Mouse (Mus musculus) intestine, embryonic 16.5 days (tissue): ENCODE measurements at regions not wholly inside any gene's neighbourhood (a gene's known extent, or its start where the extent isn't known, plus 50 kb on each side); places are given as distances from the start of the nearest gene placed in this dataset.

ENCODE experiments used
- ATAC-seq: fragments of 200-750 bp; cut with Nextera tagmentation; 2 replicates; pipeline ENCODE4 v1.8.0; 2017; ENCODE audit warnings: moderate TSS enrichment, moderate library complexity
- H3K27ac ChIP-seq: fragments of 300-500 bp; sonication (generic); 2 replicates; pipeline ENCODE4 v1.5.1; 2014; ENCODE audit warnings: mild to moderate bottlenecking, low read length
- H3K27me3 ChIP-seq: fragments of 300-500 bp; sonication (generic); replicated peaks from 2 replicates; pipeline ENCODE4 v1.6.1; 2014; ENCODE audit warnings: low read length, control low read depth, mixed read lengths; ENCODE audit not compliant: control insufficient read depth, insufficient read depth
- H3K36me3 ChIP-seq: fragments of 300-500 bp; sonication (generic); 2 replicates; pipeline ENCODE4 v1.6.1; 2014; ENCODE audit warnings: low read length, control low read depth; ENCODE audit not compliant: control insufficient read depth, insufficient read depth
- H3K4me1 ChIP-seq: fragments of 300-500 bp; sonication (generic); 2 replicates; pipeline ENCODE4 v1.6.1; 2014; ENCODE audit warnings: low read length, control low read depth, mixed read lengths; ENCODE audit not compliant: control insufficient read depth, insufficient read depth
- H3K4me2 ChIP-seq: fragments of 300-500 bp; sonication (generic); 2 replicates; pipeline ENCODE4 v1.6.1; 2014; ENCODE audit warnings: low read depth, low read length, control low read depth
- H3K4me3 ChIP-seq: fragments of 300-500 bp; sonication (generic); 2 replicates; pipeline ENCODE4 v1.5.1; 2014; ENCODE audit warnings: mild to moderate bottlenecking, low read length
- H3K9ac ChIP-seq: fragments of 300-500 bp; sonication (generic); 2 replicates; pipeline ENCODE4 v1.6.1; 2014; ENCODE audit warnings: low read depth, low read length
- H3K9me3 ChIP-seq: fragments of 300-500 bp; sonication (generic); 2 replicates; pipeline ENCODE4 v1.6.1; 2016; ENCODE audit warnings: low read length, control low read depth; ENCODE audit not compliant: control insufficient read depth
- WGBS: fragments of 180-500 bp; shearing (Covaris S2); extraction: QIAGEN DNeasy Blood & Tissue Kit; methylation state at CpG from one replicate; pipeline ENCODE4 v1.1.7; 2014; 5-methylcytosine and 5-hydroxymethylcytosine counted together

DNA sequence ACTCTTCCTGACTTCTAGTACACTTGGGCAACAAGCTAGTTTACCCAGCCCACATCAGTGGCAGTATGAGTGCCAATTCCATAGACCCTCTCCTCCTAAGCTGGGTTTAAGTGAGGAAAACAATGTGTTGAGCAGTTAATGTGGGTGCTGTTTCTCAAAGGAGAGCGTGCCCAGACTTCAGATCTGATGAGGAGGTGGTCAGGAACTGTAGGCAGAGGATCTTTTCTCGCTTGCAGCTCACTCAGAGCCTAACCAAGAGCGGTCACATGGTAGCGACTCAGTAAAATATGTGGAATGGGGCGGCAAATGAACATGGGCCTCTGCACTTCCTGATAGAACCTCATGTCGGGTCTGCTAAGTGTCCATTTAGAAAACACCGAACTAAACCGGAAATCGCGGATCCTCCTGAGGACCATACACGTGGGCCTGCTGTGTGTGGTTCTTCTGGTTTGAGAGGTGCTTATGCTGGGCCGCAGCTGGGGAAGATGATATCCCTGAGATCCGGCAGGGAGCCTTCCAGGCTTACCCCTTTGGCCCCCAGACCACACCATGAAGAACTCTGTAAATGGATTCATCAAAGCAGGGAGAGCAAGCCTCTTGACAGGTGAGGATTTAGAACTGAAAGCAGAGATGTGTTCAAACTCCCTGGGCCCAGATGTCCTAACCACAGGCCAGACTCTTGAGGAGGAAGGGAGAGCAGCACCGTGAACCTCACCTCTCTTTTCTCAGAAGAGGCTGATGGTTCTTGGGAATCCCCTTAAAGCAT, 153.1 kb downstream of the Zfp36l1 start:
- Histone ChIP-seq H3K4me3 (no peak overlapping the region), H3K27ac (no peak overlapping the region), H3K36me3 (no peaks in the 10 kb centered on the region), H3K27me3 (no peaks in the 10 kb centered on the region), H3K9me3 (no peaks in the 10 kb centered on the region), H3K9ac (no peak overlapping the region), H3K4me2 (no peak overlapping the region), H3K4me1 (peaks cover 13% of the 10 kb centered on the region)
- no peak for ATAC-seq
- 85% methylated on average over 14 of the region's 14 CpGs for WGBS

DNA sequence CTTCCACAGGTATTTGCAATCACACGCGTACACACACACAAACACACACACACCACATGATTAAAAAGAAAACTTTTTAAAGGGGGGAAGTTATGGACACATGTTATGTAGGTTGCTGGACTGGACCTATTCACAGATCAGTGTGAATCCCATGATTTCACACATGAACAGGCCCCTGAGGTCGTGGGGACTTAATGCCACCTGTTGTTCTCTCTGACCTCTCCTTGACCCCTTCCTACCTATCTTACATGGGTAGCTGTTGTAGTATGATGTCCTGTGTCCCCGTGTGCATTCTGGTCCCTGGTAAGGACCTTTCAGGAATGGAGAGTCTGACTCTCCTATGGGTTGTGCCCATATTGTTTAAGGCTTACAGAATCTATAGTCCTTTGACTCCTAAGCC, 155.6 kb downstream of the Zfp36l1 start:
- Histone ChIP-seq H3K9ac (no peak overlapping the region), H3K36me3 (no peaks in the 10 kb centered on the region), H3K4me3 (no peak overlapping the region), H3K4me1 (no peaks in the 10 kb centered on the region), H3K27ac (0 out of 2 replicates have a peak overlapping the region, but pooled peaks have one; percentile 9), H3K27me3 (no peaks in the 10 kb centered on the region), H3K4me2 (no peak overlapping the region), H3K9me3 (no peaks in the 10 kb centered on the region)
- no peak for ATAC-seq
- WGBS: 77% methylated on average over 4 of the region's 4 CpGs

DNA sequence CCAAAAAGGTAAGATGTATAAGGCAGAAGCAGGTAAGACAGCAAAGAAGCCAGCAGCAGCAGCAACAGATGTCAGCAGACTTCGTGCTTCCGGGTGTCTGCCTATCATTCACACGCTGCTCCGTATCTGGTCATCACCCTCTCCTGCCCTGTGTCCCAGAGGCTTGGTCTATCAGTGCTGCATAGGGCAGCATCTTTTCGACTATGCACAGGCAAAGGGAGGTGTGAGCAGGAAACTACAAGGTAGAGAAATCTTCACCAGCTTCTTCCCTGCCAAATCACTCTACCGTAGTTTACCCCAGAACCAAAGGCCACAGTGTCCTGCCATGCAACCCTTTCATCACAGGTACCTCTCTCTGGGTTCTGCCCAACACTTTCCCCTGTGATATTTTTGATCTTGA, 156.5 kb downstream of the Zfp36l1 start:
- Histone ChIP-seq H3K4me2 (no peak overlapping the region), H3K27ac (no peak overlapping the region), H3K27me3 (no peaks in the 10 kb centered on the region), H3K9me3 (no peaks in the 10 kb centered on the region), H3K4me1 (peaks cover 3% of the 10 kb centered on the region), H3K36me3 (no peaks in the 10 kb centered on the region), H3K4me3 (no peak overlapping the region), H3K9ac (no peak overlapping the region)
- ATAC-seq: no peak
- WGBS: 82% methylated on average over 6 of the region's 6 CpGs

- Histone ChIP-seq H3K4me1 (peaks cover 12% of the 10 kb centered on the region), H3K9me3 (no peaks in the 10 kb centered on the region), H3K27me3 (no peaks in the 10 kb centered on the region), H3K36me3 (no peaks in the 10 kb centered on the region), H3K4me3 (no peak overlapping the region), H3K27ac (no peak overlapping the region), H3K9ac (no peak overlapping the region), H3K4me2 (no peak overlapping the region)
- ATAC-seq: no peak
- 87% methylated on average over 2 of the region's 2 CpGs for WGBS
These were observed 157.3 kb downstream of the Zfp36l1 start for GRCm38 (mm10) chr12:79955501-79955900.

- peaks cover 44% of the 10 kb centered on the region for H3K4me1 ChIP-seq
These were observed 162.2 kb downstream of the Zfp36l1 start for GRCm38 (mm10) chr12:79950579-79951112.

DNA sequence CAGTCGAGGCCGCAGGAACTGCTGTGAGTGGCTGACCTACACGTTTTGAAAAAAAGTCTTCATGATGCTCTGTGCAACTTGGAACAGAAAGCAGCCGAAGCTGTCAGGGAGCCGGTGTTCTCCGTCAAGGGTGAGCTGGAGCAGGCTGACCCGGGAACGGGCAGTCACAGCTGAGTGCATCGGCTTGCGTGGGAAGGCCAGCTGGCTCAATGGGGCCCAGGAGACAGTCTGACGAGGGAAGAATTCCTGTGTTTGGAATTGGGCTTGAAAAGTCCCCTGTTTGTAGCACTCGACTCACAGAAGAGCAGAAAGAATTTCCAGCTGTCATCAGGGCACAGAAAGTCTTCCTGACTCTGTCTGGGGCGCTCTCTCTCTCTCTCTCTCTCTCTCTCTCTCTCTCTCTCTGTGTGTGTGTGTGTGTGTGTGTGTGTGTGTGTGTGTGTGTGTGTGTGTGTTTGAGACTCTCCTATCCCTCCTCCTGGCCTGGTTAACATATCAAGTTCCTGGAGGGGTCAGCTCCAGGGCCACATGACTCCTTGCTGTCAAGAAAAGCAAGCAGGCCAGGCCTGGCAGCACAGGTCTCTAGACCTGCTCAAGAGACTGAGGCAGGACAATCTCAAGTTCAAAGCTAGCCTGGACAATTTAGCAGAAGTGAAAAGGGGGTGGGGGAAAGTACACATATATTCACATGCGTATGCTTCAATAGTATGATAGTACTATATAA, 163.6 kb downstream of the Zfp36l1 start:
- Histone ChIP-seq H3K4me2 (no peak overlapping the region), H3K36me3 (no peaks in the 10 kb centered on the region), H3K4me3 (no peak overlapping the region), H3K9me3 (no peaks in the 10 kb centered on the region), H3K9ac (no peak overlapping the region), H3K27me3 (no peaks in the 10 kb centered on the region), H3K27ac (peak overlapping the region; percentile 89), H3K4me1 (peaks cover 58% of the 10 kb centered on the region)
- 36% methylated on average over 14 of the region's 14 CpGs for WGBS
- peak; percentile 72 for ATAC-seq

More at GRCm38 (mm10) chr12:79950579-79951112, 162.2 kb downstream of the Zfp36l1 start:
- no peak overlapping the region for H3K4me2 ChIP-seq
- no peaks in the 10 kb centered on the region for H3K9me3 ChIP-seq
- no peak overlapping the region for H3K9ac ChIP-seq
- H3K27ac ChIP-seq: no peak overlapping the region
- H3K36me3 ChIP-seq: no peaks in the 10 kb centered on the region
- no peaks in the 10 kb centered on the region for H3K27me3 ChIP-seq
- ATAC-seq: no peak
- no peak overlapping the region for H3K4me3 ChIP-seq
- WGBS: 76% methylated on average over 7 of the region's 7 CpGs

DNA sequence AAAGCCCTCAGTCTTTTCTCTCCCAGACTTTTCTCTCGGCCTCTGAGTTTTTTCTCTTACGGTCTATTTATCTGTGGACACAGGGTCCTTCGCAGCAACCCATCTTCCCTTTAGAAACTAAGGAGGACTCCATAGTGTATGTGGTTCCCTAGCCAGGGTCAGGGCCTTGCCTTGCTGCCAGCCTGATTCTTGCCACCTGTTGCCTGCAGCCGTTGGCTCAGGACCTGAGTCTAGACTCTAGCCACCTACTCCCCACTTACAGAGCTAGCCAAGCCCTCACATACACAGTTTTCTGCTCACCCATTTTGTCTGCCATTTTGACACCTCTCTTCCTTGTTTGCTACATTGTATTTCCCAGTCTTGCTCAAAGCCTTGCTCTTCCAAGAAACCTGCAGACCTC, 165.2 kb downstream of the Zfp36l1 start:
- Histone ChIP-seq H3K27ac (0 out of 2 replicates have a peak overlapping the region, but pooled peaks have one; percentile 89), H3K4me1 (peaks cover 74% of the 10 kb centered on the region), H3K36me3 (no peaks in the 10 kb centered on the region), H3K4me2 (no peak overlapping the region), H3K9ac (no peak overlapping the region), H3K4me3 (no peak overlapping the region), H3K27me3 (no peaks in the 10 kb centered on the region), H3K9me3 (no peaks in the 10 kb centered on the region)
- WGBS: 89% methylated on average over 4 of the region's 4 CpGs
- ATAC-seq: no peak

- 84% methylated on average over 10 of the region's 10 CpGs for WGBS
- Histone ChIP-seq H3K4me1 (peaks cover 79% of the 10 kb centered on the region), H3K27ac (peak overlapping the region; percentile 97; the same call in 1 of the 2 replicates), H3K9ac (no peak overlapping the region; the same call in 1 of the 2 replicates), H3K36me3 (no peaks in the 10 kb centered on the region), H3K27me3 (no peaks in the 10 kb centered on the region), H3K4me3 (no peak overlapping the region), H3K4me2 (no peak overlapping the region), H3K9me3 (no peaks in the 10 kb centered on the region)
- ATAC-seq: no peak
These were observed 166.0 kb downstream of the Zfp36l1 start for GRCm38 (mm10) chr12:79946777-79947176.

DNA sequence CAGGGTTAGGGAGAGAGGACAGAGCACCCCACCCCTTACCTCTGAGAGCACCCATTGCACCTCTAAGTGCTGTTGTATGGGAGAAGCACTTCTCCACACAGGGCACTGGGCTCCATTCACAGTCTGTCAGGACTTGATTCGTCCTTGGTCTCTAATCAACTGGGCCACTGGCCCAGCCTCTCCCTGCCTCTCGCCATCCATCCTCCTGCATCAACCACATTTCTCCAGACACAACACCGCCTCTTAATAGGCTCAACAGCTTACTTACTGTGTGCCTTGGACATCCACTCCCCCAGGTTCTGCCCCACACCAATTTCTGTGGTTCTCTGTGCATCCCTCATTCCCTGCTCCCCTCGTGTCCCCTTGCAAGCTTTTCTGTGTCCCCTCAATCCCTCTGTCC, 166.9 kb downstream of the Zfp36l1 start:
- Histone ChIP-seq H3K4me1 (peaks cover 72% of the 10 kb centered on the region), H3K9ac (peak overlapping the region; percentile 45; the same call in 1 of the 2 replicates), H3K27ac (peak overlapping the region; percentile 97), H3K36me3 (no peaks in the 10 kb centered on the region), H3K27me3 (no peaks in the 10 kb centered on the region), H3K4me3 (no peak overlapping the region), H3K4me2 (no peak overlapping the region), H3K9me3 (no peaks in the 10 kb centered on the region)
- ATAC-seq: no peak
- WGBS: 90% methylated on average over 4 of the region's 4 CpGs
